Mouse (Mus musculus) spleen, adult 2 months (tissue): ENCODE measurements around the gene Gm4881.

Experiments used
- CTCF ChIP-seq: fragments of 200-500 bp; IDR thresholded peaks from 2 replicates; pipeline ENCODE4 v1.5.1; 2011; ENCODE audit warnings: mild to moderate bottlenecking, inconsistent platforms; ENCODE audit not compliant: insufficient read depth, insufficient read length, insufficient replicate concordance; ENCODE audit errors: extremely low read depth
- POLR2A ChIP-seq: fragments of 200-500 bp; IDR thresholded peaks from 2 replicates; pipeline ENCODE4 v1.6.1; 2011; ENCODE audit warnings: low read depth, low read length, inconsistent platforms

GRCm38 (mm10) chr7:24974893-24975595 is 30.8 kb upstream of the Gm4881 start:
- peak; percentile 36; the same call in 1 of the 2 replicates for TF ChIP-seq CTCF
- TF ChIP-seq POLR2A, result no peak
